Mouse (Mus musculus): ENCODE data around the gene Fut7. TPM values are rescaled to one million over a fixed set of nuclear protein-coding genes. Genes with fewer than 3 reads are reported as not detected.

Gene Fut7
- polyA plus RNA-seq, 1 experiment from 2014 or later, result 1.2 TPM

Small RNA genes within 50 kb of the gene (microRNA-seq; reads per million reads assigned to microRNA genes)
- gene Mir3087, result 0.74 reads per million

Other genes with a start within 250 kb of the Fut7 start
- gene Nrarp, start 242.5 kb upstream of the Fut7 start, polyA plus RNA-seq (2015; fragmentation: Nextera tagmentation; extraction: Ambion mirVana), result 1.1 and 1.3 TPM in 2 replicates
- gene Tor4a, start 226.4 kb upstream of the Fut7 start, polyA plus RNA-seq (2015; fragmentation: Nextera tagmentation; extraction: Ambion mirVana), result 6.5 and 6.6 TPM in 2 replicates
- gene Nelfb, start 211.8 kb upstream of the Fut7 start, polyA plus RNA-seq (2015; fragmentation: Nextera tagmentation; extraction: Ambion mirVana), result 33.9 and 34.9 TPM in 2 replicates
- gene Stpg3, start 208.6 kb upstream of the Fut7 start, polyA plus RNA-seq (2015; fragmentation: Nextera tagmentation; extraction: Ambion mirVana), result not detected in 2 replicates
- not detected in 2 replicates for gene Fam166a, start 204.5 kb upstream of the Fut7 start, polyA plus RNA-seq (2015; fragmentation: Nextera tagmentation; extraction: Ambion mirVana)
- gene Tubb4b, start 198.6 kb upstream of the Fut7 start, polyA plus RNA-seq (2015; fragmentation: Nextera tagmentation; extraction: Ambion mirVana), result 590 and 624 TPM in 2 replicates
- gene Slc34a3, start 188.9 kb upstream of the Fut7 start, polyA plus RNA-seq (2015; fragmentation: Nextera tagmentation; extraction: Ambion mirVana), result 0.08 TPM in 1 of 2 replicates, not detected in the other
- gene Rnf224, start 186.5 kb upstream of the Fut7 start, polyA plus RNA-seq (2015; fragmentation: Nextera tagmentation; extraction: Ambion mirVana), result not detected in 2 replicates
- 0.77 TPM in 1 of 2 replicates, not detected in the other for gene Rnf208, start 181.0 kb upstream of the Fut7 start, polyA plus RNA-seq (2015; fragmentation: Nextera tagmentation; extraction: Ambion mirVana)
- gene Cysrt1, start 180.8 kb upstream of the Fut7 start, polyA plus RNA-seq (2015; fragmentation: Nextera tagmentation; extraction: Ambion mirVana), result not detected in 2 replicates
- gene AL732309.1, start 176.4 kb upstream of the Fut7 start, polyA plus RNA-seq (2015; fragmentation: Nextera tagmentation; extraction: Ambion mirVana), result 1.4 and 1.8 TPM in 2 replicates
- 10.9 and 12.0 TPM in 2 replicates for gene Tmem203, start 167.8 kb upstream of the Fut7 start, polyA plus RNA-seq (2015; fragmentation: Nextera tagmentation; extraction: Ambion mirVana)
- 3.7 and 4.7 TPM in 2 replicates for gene Tprn, start 160.6 kb upstream of the Fut7 start, polyA plus RNA-seq (2015; fragmentation: Nextera tagmentation; extraction: Ambion mirVana)
- 94.7 and 111 TPM in 2 replicates for gene Ssna1, start 150.8 kb upstream of the Fut7 start, polyA plus RNA-seq (2015; fragmentation: Nextera tagmentation; extraction: Ambion mirVana)
- gene Anapc2, start 150.8 kb upstream of the Fut7 start, polyA plus RNA-seq (2015; fragmentation: Nextera tagmentation; extraction: Ambion mirVana), result 40.1 and 40.5 TPM in 2 replicates
- not detected in 2 replicates for gene Tmem210, start 135.1 kb upstream of the Fut7 start, polyA plus RNA-seq (2015; fragmentation: Nextera tagmentation; extraction: Ambion mirVana)
- gene Lrrc26, start 133.4 kb upstream of the Fut7 start, polyA plus RNA-seq (2015; fragmentation: Nextera tagmentation; extraction: Ambion mirVana), result not detected in 2 replicates
- 0.02 TPM in 1 of 2 replicates, not detected in the other for gene Grin1, start 104.1 kb upstream of the Fut7 start, polyA plus RNA-seq (2015; fragmentation: Nextera tagmentation; extraction: Ambion mirVana)
- gene Man1b1, start 90.9 kb upstream of the Fut7 start, polyA plus RNA-seq (2015; fragmentation: Nextera tagmentation; extraction: Ambion mirVana), result 15.3 and 17.2 TPM in 2 replicates
- 10.8 and 11.5 TPM in 2 replicates for gene Dpp7, start 66.9 kb upstream of the Fut7 start, polyA plus RNA-seq (2015; fragmentation: Nextera tagmentation; extraction: Ambion mirVana)
- 12.6 and 14.0 TPM in 2 replicates for gene Uap1l1, start 57.6 kb upstream of the Fut7 start, polyA plus RNA-seq (2015; fragmentation: Nextera tagmentation; extraction: Ambion mirVana)
- 14.7 and 16.2 TPM in 2 replicates for gene Sapcd2, start 50.9 kb upstream of the Fut7 start, polyA plus RNA-seq (2015; fragmentation: Nextera tagmentation; extraction: Ambion mirVana)
- 0.54 and 1.0 TPM in 2 replicates for gene Entpd2, start 27.4 kb upstream of the Fut7 start, polyA plus RNA-seq (2015; fragmentation: Nextera tagmentation; extraction: Ambion mirVana)
- gene Npdc1, start 23.9 kb upstream of the Fut7 start, polyA plus RNA-seq (2015; fragmentation: Nextera tagmentation; extraction: Ambion mirVana), result 4.7 and 4.8 TPM in 2 replicates
- 1.3 and 1.8 TPM in 2 replicates for gene Abca2, start 5.4 kb downstream of the Fut7 start, polyA plus RNA-seq (2015; fragmentation: Nextera tagmentation; extraction: Ambion mirVana)
- 0.54 and 0.63 TPM in 2 replicates for gene Clic3, start 33.6 kb downstream of the Fut7 start, polyA plus RNA-seq (2015; fragmentation: Nextera tagmentation; extraction: Ambion mirVana)
- gene Paxx, start 37.8 kb downstream of the Fut7 start, polyA plus RNA-seq (2015; fragmentation: Nextera tagmentation; extraction: Ambion mirVana), result 10.1 TPM in 2 replicates
- gene Ptgds, start 46.8 kb downstream of the Fut7 start, polyA plus RNA-seq (2015; fragmentation: Nextera tagmentation; extraction: Ambion mirVana), result 0.35 and 0.71 TPM in 2 replicates
- gene Lcn12, start 70.6 kb downstream of the Fut7 start, polyA plus RNA-seq (2015; fragmentation: Nextera tagmentation; extraction: Ambion mirVana), result not detected in 2 replicates
- 23.8 and 24.7 TPM in 2 replicates for gene Fbxw5, start 77.5 kb downstream of the Fut7 start, polyA plus RNA-seq (2015; fragmentation: Nextera tagmentation; extraction: Ambion mirVana)
- 90.7 and 105 TPM in 2 replicates for gene C8g, start 78.5 kb downstream of the Fut7 start, polyA plus RNA-seq (2015; fragmentation: Nextera tagmentation; extraction: Ambion mirVana)
- 13.0 and 13.3 TPM in 2 replicates for gene Traf2, start 123.7 kb downstream of the Fut7 start, polyA plus RNA-seq (2015; fragmentation: Nextera tagmentation; extraction: Ambion mirVana)
- gene Edf1, start 134.6 kb downstream of the Fut7 start, polyA plus RNA-seq (2015; fragmentation: Nextera tagmentation; extraction: Ambion mirVana), result 190 and 194 TPM in 2 replicates
- gene Mamdc4, start 151.6 kb downstream of the Fut7 start, polyA plus RNA-seq (2015; fragmentation: Nextera tagmentation; extraction: Ambion mirVana), result 2.9 and 7.2 TPM in 2 replicates
- gene Phpt1, start 152.0 kb downstream of the Fut7 start, polyA plus RNA-seq (2015; fragmentation: Nextera tagmentation; extraction: Ambion mirVana), result 31.2 and 34.4 TPM in 2 replicates
- gene Ajm1, start 158.5 kb downstream of the Fut7 start, polyA plus RNA-seq (2015; fragmentation: Nextera tagmentation; extraction: Ambion mirVana), result 0.07 TPM in 1 of 2 replicates, not detected in the other
- gene Rabl6, start 185.3 kb downstream of the Fut7 start, polyA plus RNA-seq (2015; fragmentation: Nextera tagmentation; extraction: Ambion mirVana), result 17.5 and 19.9 TPM in 2 replicates
- gene Ccdc183, start 194.4 kb downstream of the Fut7 start, polyA plus RNA-seq (2015; fragmentation: Nextera tagmentation; extraction: Ambion mirVana), result 0.02 and 0.05 TPM in 2 replicates
- gene Tmem141, start 198.7 kb downstream of the Fut7 start, polyA plus RNA-seq (2015; fragmentation: Nextera tagmentation; extraction: Ambion mirVana), result 9.0 and 10.5 TPM in 2 replicates
- 86.7 and 88.1 TPM in 2 replicates for gene Fcna, start 204.8 kb downstream of the Fut7 start, polyA plus RNA-seq (2015; fragmentation: Nextera tagmentation; extraction: Ambion mirVana)
- gene Lcn8, start 229.9 kb downstream of the Fut7 start, polyA plus RNA-seq (2015; fragmentation: Nextera tagmentation; extraction: Ambion mirVana), result not detected in 2 replicates
- gene Lcn5, start 234.7 kb downstream of the Fut7 start, polyA plus RNA-seq (2015; fragmentation: Nextera tagmentation; extraction: Ambion mirVana), result not detected in 2 replicates